Mouse (Mus musculus): Measurements from ENCODE around the gene Rpsa.
"Not testable (repeated sequence)": the region's sequence is repeated elsewhere in the genome, so short reads cannot be mapped to it uniquely, and the experiment has no call there.

Gene Rpsa

GRCm38 (mm10) chr9:120127538-120128251 lies at the start of gene Rpsa:
Gene Rpsa (plus strand): TSS chr9:120127689.
- DNase-seq (ENCODE audit: low read depth, low spot score) = peak; percentile 99

- DNase-seq (ENCODE audit: low read depth, low spot score) = no peak
Measured at GRCm38 (mm10) chr9:120078241-120078640, 49.2 kb upstream of the Rpsa start.

- no peak for DNase-seq (ENCODE audit: low read depth, low spot score)
Measured at GRCm38 (mm10) chr9:120079901-120080300, 47.6 kb upstream of the Rpsa start.

GRCm38 (mm10) chr9:120080546-120081108 lies 46.9 kb upstream of the Rpsa start:
- DNase-seq (ENCODE audit: low read depth, low spot score) = peak; percentile 71

GRCm38 (mm10) chr9:120081247-120081646 lies 46.2 kb upstream of the Rpsa start:
- DNase-seq (ENCODE audit: low read depth, low spot score) = peak; percentile 87

- DNase-seq (ENCODE audit: low read depth, low spot score) = no peak
Measured at GRCm38 (mm10) chr9:120081967-120082366, 45.5 kb upstream of the Rpsa start.

- DNase-seq (ENCODE audit: low read depth, low spot score) = no peak
Measured at GRCm38 (mm10) chr9:120082691-120083090, 44.8 kb upstream of the Rpsa start.

GRCm38 (mm10) chr9:120083158-120083894 lies 44.2 kb upstream of the Rpsa start:
- no peak for DNase-seq (ENCODE audit: low read depth, low spot score)

GRCm38 (mm10) chr9:120084406-120084805 lies 43.1 kb upstream of the Rpsa start:
- DNase-seq (ENCODE audit: low read depth, low spot score) = no peak

- peak; percentile 58 for DNase-seq (ENCODE audit: low read depth, low spot score)
Measured at GRCm38 (mm10) chr9:120089125-120089524, 38.4 kb upstream of the Rpsa start.

GRCm38 (mm10) chr9:120091086-120091485 lies 36.4 kb upstream of the Rpsa start:
- DNase-seq (ENCODE audit: low read depth, low spot score) = no peak

- DNase-seq (ENCODE audit: low read depth, low spot score) = no peak
Measured at GRCm38 (mm10) chr9:120091696-120092238, 35.7 kb upstream of the Rpsa start, which contains the start of gene Ccr8. Gene Ccr8 (plus strand): TSS chr9:120092114.

- no peak for DNase-seq (ENCODE audit: low read depth, low spot score)
Measured at GRCm38 (mm10) chr9:120093701-120094100, 33.8 kb upstream of the Rpsa start.

GRCm38 (mm10) chr9:120095886-120096285 lies 31.6 kb upstream of the Rpsa start:
- no peak for DNase-seq (ENCODE audit: low read depth, low spot score)

GRCm38 (mm10) chr9:120098682-120099081 lies 28.8 kb upstream of the Rpsa start:
- peak; percentile 86 for DNase-seq (ENCODE audit: low read depth, low spot score)

GRCm38 (mm10) chr9:120099304-120099703 lies 28.2 kb upstream of the Rpsa start:
- no peak for DNase-seq (ENCODE audit: low read depth, low spot score)

- DNase-seq (ENCODE audit: low read depth, low spot score) = no peak
Measured at GRCm38 (mm10) chr9:120101165-120101564, 26.3 kb upstream of the Rpsa start.

GRCm38 (mm10) chr9:120108953-120109352 lies 18.5 kb upstream of the Rpsa start:
- DNase-seq (ENCODE audit: low read depth, low spot score) = not testable (repeated sequence)

GRCm38 (mm10) chr9:120110211-120111018 lies 17.1 kb upstream of the Rpsa start, which contains the start of gene Slc25a38:
Gene Slc25a38 (plus strand): TSS chr9:120110374.
- DNase-seq (ENCODE audit: low read depth, low spot score) = peak; percentile 97

- no peak for DNase-seq (ENCODE audit: low read depth, low spot score)
Measured at GRCm38 (mm10) chr9:120111156-120111945, 16.1 kb upstream of the Rpsa start.

GRCm38 (mm10) chr9:120112472-120112871 lies 15.0 kb upstream of the Rpsa start:
- DNase-seq (ENCODE audit: low read depth, low spot score) = no peak

Data from ZHBTc4 (cell line).